Mouse (Mus musculus) midbrain, embryonic 15.5 days (tissue): ENCODE data around the gene Otof. TPM values are rescaled to one million over a fixed set of nuclear protein-coding genes. Genes with fewer than 3 reads are reported as not detected.

ENCODE experiments used
- polyA plus RNA-seq: library from polyadenylated mRNA; unstranded; fragments of >200 nt; fragmentation: Nextera tagmentation; extraction: Ambion mirVana; gene quantifications from 2 replicates; pipeline ENCODE4 v1.2.1, GENCODE M21; 2015

The Otof gene
- polyA plus RNA-seq, 1 experiment from 2014 or later: 4.0 TPM

Other genes starting within 250 kb of the Otof start
- gene Selenoi, start 229.4 kb downstream of the Otof start, polyA plus RNA-seq: 28.0 and 31.1 TPM in 2 replicates
- gene Drc1, start 180.5 kb downstream of the Otof start, polyA plus RNA-seq: 7.2 and 7.4 TPM in 2 replicates
- gene 1700001C02Rik, start 4.1 kb upstream of the Otof start, polyA plus RNA-seq: 0.96 and 1.2 TPM in 2 replicates
- gene Cib4, start 83.9 kb upstream of the Otof start, polyA plus RNA-seq: not detected in 2 replicates
- 6.7 and 7.4 TPM in 2 replicates for gene Kcnk3, start 126.2 kb upstream of the Otof start, polyA plus RNA-seq
- gene Slc35f6, start 186.0 kb upstream of the Otof start, polyA plus RNA-seq: 33.0 and 33.1 TPM in 2 replicates
- gene Cenpa, start 204.8 kb upstream of the Otof start, polyA plus RNA-seq: 39.4 and 45.3 TPM in 2 replicates
- 280 and 293 TPM in 2 replicates for gene Dpysl5, start 249.6 kb upstream of the Otof start, polyA plus RNA-seq